Mouse (Mus musculus) cerebellum, postnatal 10 days (tissue): ENCODE measurements around the gene Agap2.
A peak's percentile ranks its signal among the peaks of the same experiment; 100 is the strongest.
"Not testable (repeated sequence)": the region's sequence is repeated elsewhere in the genome, so short reads cannot be mapped to it uniquely, and the experiment has no call there.

Experiments
- DNase-seq, 2 experiments: peaks; one replicate each; pipeline ENCODE4 v3.0.0; 2021; ENCODE audit warnings: mixed read lengths in 2 of 2

Gene Agap2

GRCm38 (mm10) chr10:127059968-127060916 lies 14.8 kb upstream of the Agap2 start, which contains the start of gene March9:
TSS of gene March9 (minus strand) at chr10:127060184.
- peak; percentile 91 to 94 for DNase-seq

- DNase-seq = no peak
These were observed 14.0 kb upstream of the Agap2 start for GRCm38 (mm10) chr10:127061085-127061484.

- no peak for DNase-seq
These were observed 13.6 kb upstream of the Agap2 start for GRCm38 (mm10) chr10:127061513-127061912.

GRCm38 (mm10) chr10:127062101-127062500 lies 13.0 kb upstream of the Agap2 start:
- DNase-seq = not testable (repeated sequence)

GRCm38 (mm10) chr10:127062503-127062902 lies 12.6 kb upstream of the Agap2 start:
- DNase-seq = no peak

GRCm38 (mm10) chr10:127063239-127063872 lies 11.7 kb upstream of the Agap2 start, which contains the start of gene Cdk4:
TSS of gene Cdk4 (plus strand) at chr10:127063534.
- DNase-seq = peak; percentile 100

GRCm38 (mm10) chr10:127063913-127064870 lies 10.9 kb upstream of the Agap2 start:
- DNase-seq = peak in 1 of 2 experiments; percentile 41

GRCm38 (mm10) chr10:127065981-127066380 lies 9.1 kb upstream of the Agap2 start:
- no peak for DNase-seq

GRCm38 (mm10) chr10:127066519-127067018 lies 8.5 kb upstream of the Agap2 start:
- DNase-seq = no peak

- DNase-seq = no peak
These were observed 6.6 kb upstream of the Agap2 start for GRCm38 (mm10) chr10:127068360-127069038.

GRCm38 (mm10) chr10:127069281-127070189 lies 5.5 kb upstream of the Agap2 start:
- DNase-seq = peak; percentile 80 to 81

- DNase-seq = peak; percentile 94 to 95
These were observed 4.6 kb upstream of the Agap2 start, which contains the start of gene Tspan31 for GRCm38 (mm10) chr10:127070190-127071121. TSS of gene Tspan31 (minus strand) at chr10:127070264.

GRCm38 (mm10) chr10:127071203-127071602 lies 3.9 kb upstream of the Agap2 start:
- no peak for DNase-seq

- DNase-seq = not testable (repeated sequence)
These were observed 2.8 kb upstream of the Agap2 start for GRCm38 (mm10) chr10:127072270-127072669.

- not testable (repeated sequence) for DNase-seq
These were observed 2.1 kb upstream of the Agap2 start for GRCm38 (mm10) chr10:127072969-127073368.

GRCm38 (mm10) chr10:127073981-127074380 lies 1.1 kb upstream of the Agap2 start:
- no peak for DNase-seq

- no peak for DNase-seq
These were observed 567 bp downstream of the Agap2 start for GRCm38 (mm10) chr10:127075651-127076050.

GRCm38 (mm10) chr10:127076082-127076481 lies 998 bp downstream of the Agap2 start:
- no peak for DNase-seq

- no peak for DNase-seq
These were observed 2.4 kb downstream of the Agap2 start for GRCm38 (mm10) chr10:127077515-127077914.
